Mouse (Mus musculus) bone marrow, adult 2 months (tissue): ENCODE data around the gene Elf5.

ENCODE experiments used
- CTCF ChIP-seq: fragments of 200-500 bp; IDR thresholded peaks from 2 replicates; pipeline ENCODE4 v1.5.1; 2011; ENCODE audit warnings: low read length, control low read depth; ENCODE audit not compliant: control insufficient read depth, insufficient read depth
- POLR2A ChIP-seq: fragments of 200-500 bp; IDR thresholded peaks from 2 replicates; pipeline ENCODE4 v1.6.1; 2011; ENCODE audit warnings: low read depth, mild to moderate bottlenecking, control low read depth, low read length, borderline replicate concordance; ENCODE audit not compliant: control insufficient read depth

GRCm38 (mm10) chr2:103476180-103476579 is 64.7 kb downstream of the Elf5 start:
- TF ChIP-seq POLR2A = no peak
- TF ChIP-seq CTCF = no peak
